Mouse (Mus musculus) mature B cell (primary cell): Measurements from ENCODE around the gene Srsf3.
"Not testable (repeated sequence)": the region's sequence is repeated elsewhere in the genome, so short reads cannot be mapped to it uniquely, and the experiment has no call there.

ENCODE experiments used
- in situ Hi-C: fragments of 300-500 bp; cut with MboI; formaldehyde crosslinking; loops from 2 replicates; pipeline ENCODE4 v1.14.3; 2019

The Srsf3 gene

DNA sequence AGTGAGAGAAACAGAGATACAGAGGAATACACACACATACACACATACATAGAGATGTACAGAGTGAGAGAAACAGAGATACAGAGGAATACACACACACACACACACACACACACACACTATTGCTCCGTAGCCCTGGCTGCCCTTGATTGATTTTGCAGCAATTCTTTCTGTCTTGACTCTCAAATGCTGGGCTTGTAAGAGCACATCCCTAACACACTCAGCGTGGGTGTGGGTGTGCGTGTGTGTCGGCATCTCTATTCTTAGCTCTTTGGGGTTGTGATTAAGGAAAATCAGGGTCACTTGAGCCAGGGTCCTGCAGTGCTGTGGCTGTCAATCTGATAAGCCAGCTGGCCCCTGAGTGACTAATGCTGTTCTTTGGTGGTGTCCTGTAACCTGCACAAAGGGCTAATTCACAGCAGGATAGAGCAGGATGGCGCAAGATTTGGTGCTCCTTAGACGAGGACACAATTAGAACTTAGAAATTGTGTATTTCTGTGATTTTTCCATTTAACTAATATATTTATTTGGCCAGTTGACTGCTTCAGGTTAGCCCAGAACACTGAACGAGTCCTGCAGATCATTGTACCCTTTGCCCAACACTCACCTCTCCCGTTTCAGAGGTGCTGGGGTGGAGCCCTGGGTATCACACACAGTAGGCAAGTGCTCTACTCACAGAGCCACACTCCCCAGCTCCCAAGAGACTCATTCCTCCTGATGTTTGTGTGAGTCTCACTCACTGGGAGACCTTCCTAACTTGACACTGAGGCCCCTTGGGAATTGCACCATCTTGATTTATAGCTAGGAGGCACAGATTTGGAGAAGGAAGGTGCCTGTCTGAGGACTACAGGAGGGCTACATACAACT is 30.9 kb downstream of the Srsf3 start:
- in situ Hi-C loops, result no loop called here

DNA sequence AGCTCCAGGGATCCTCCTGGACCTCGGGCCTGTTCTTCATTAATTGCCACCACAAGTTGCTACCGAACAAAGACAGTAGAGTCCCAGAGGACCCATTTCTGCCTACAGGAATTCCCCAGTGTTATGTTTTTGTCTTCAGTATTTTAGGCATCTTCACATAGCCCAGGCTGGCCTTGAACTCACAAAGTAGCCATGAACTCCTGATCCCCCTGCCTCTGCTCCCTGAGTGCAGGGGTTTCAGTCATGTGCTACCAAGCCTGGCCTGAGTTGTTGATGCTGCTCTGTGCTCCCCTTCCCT is 31.5 kb downstream of the Srsf3 start:
- in situ Hi-C loops, result no loop called here

- in situ Hi-C loops, result no loop called here
Observed at GRCm38 (mm10) chr17:29065245-29065940, 33.0 kb downstream of the Srsf3 start.

DNA sequence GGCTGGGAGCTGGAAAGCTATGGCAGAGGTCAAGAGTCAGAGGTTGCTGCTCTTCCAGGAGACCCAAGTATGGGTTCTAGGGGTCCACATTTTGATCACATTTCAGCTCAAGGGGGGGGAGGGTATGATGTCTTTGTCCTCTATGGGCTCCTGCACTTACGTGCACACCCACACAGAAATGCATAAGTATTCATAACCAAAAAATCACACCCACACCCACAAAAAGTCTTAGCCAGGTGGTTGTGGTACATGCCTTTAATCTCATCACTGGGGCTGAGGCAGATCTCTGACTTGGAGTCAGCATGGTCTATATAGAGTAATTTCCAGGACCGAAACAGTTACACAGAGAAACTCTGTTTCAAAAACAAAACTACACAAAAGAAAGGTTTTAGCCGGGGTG is 33.5 kb downstream of the Srsf3 start:
- in situ Hi-C loops, result no loop called here

DNA sequence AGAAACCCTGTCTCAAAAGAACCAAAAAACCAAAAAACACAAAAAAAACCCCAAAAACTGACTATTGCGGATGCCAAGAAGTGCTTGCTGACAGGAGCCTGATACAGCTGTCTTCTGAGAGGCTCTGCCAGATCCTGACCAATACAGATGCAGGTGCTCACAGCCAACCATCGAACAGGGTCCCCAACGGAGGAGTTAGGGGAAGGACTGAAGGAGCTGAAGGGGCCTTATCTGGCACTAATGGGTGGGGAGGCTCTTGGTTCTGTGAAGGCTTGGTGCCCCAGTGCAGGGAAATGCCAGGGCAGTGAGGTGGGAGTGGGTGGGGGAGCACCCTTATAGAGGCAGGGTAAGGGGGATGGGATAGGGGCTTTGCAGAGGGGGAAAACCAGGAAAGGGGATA is 35.0 kb downstream of the Srsf3 start:
- in situ Hi-C loops, result not testable (repeated sequence)

GRCm38 (mm10) chr17:29067847-29068246 is 35.4 kb downstream of the Srsf3 start:
- in situ Hi-C loops, result no loop called here

DNA sequence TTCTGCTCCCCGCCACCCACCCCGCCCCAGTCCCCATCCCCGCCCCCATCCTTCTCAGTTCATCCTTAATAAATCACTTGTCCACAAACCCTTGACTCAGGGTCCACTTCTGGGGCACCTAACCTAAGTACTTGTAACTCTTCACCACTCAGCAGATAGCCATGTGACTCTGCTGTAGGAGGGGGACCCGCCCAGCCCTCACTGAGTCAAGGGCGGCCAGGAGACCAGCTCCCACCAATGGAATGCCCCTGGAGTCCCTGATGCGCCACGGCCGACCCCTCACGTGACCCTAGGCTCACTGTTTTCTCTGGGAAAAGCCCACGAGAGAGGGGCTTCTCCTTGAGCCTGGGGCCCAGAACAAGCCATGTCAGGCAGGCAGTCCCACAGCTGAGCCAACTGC is 36.6 kb downstream of the Srsf3 start:
- in situ Hi-C loops, result no loop called here

- in situ Hi-C loops, result no loop called here
Observed at GRCm38 (mm10) chr17:29071820-29072219, 39.4 kb downstream of the Srsf3 start.

DNA sequence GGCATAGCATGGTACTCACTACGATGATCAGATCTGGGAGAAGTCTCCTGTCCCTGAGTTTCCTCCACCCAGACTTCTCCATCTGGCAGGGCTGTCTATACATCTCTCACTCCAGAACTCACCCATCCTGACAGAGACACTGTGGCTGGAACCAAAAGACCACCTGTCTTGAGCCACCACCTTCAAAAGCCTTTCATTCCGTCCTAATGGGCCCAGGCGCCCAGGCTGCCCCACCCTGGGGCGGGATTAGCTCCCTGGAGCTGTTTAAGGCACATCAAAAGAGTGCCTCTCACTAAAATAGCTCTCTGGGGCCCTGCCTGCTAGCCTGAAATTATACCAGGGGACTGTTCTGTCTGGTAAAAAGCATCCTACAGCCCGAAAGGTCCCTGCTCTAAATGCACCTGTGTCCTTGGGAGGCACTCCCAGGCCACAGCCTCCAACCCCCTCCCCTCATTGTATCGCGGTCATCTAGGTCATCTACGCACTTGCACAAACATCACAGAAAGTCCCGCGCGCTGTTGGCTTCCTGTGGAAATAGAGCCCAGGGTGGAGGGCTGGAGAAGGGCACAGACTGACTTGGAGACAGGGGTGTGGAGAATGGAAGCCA is 40.4 kb downstream of the Srsf3 start:
- in situ Hi-C loops, result no loop called here

GRCm38 (mm10) chr17:29073313-29073712 is 40.9 kb downstream of the Srsf3 start:
- in situ Hi-C loops, result no loop called here

DNA sequence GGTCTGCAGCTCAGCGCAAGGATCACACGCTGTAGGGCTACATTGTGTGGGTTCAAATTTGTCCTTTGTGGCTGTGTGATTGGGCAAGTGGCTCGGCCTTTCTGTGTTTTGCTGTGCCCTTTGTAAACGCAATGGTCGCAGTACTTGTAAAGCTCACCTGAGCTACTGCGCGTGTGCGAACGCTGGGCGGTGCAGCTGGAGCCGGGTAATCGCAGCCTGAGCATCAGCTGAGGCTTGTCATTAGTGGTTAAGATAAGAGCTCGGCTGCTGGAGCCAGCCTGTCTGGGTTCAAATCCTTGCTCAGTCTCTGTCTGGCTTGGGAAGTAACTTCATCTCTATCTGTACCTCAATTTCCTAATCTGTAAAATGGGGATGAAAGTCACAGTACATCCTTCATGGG is 41.7 kb downstream of the Srsf3 start:
- in situ Hi-C loops, result no loop called here

GRCm38 (mm10) chr17:29076235-29076634 is 43.8 kb downstream of the Srsf3 start:
- in situ Hi-C loops, result no loop called here

DNA sequence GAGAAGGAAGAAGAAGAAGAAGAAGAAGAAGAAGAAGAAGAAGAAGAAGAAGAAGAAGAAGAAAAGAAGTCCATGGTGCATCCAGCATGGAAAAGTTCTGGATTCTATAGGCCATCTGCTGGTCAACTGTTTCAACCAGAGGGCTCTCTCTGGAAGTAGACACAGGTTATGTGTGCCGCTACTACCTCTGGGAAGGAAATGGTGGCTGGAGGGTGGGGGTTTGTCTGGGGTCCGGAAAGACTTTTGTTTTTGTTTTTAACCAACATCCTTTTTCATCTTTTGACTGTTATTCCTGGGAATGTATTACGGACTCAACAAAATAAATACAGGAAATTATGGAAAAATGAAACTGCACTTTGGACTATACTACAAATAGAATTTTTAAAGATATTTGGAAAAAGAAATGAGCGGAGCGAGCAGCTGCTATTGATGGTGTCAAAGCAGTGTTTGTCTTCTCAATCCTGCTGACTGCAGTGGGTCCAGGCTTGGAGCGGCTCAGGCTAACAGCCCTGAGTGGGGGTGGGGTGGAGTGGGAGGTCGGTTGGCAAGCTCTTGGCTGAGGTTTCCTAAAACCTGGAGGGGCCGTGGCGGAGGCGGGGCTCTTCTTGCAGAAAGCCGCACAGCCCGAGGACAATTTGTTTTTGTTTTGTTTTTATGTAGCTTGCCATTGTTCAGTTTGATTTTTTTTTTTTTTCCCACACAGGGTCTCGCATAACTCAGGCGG is 45.5 kb downstream of the Srsf3 start:
- in situ Hi-C loops, result no loop called here

DNA sequence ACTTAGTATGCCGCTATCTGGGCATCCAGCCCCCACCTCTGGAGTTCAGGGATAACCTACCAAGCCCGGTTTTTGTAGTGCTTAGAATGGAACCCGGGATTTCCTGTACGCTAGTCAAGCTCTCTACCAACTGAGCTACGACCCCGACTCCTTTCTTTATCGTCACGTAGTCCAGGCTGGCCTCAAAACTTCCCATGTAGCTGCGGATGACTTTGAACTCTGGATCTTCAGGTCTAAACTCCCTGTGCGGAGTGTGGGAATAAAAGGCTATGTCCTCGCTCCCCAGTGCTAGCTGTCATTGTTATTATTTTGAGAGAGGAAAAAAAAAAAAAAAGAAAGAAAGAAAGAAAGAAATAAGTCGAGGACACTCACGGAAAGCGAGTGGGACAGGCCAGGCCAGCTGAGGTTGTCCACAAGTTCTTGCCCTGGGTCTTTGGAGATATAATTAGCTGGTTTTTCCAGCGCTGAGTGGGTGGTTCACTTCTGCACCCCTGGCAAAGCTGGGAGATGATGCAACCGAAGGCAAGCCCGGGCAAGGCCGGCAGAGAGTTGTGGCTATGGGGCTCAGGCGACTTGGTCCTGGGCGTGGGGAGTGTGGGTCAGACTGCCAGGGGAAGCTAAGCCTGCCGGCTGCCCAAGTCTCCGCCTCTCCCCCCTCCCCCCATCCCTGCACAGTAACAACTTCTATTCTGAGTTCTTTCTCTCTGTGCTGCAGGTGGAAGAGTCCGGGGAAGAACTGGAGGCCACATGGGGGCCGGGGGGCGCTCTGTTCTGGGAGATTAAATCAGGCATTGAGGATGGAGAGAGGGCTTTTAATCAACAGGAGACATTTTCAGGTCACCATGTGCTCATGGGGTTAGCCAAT is 46.3 kb downstream of the Srsf3 start:
- in situ Hi-C loops, result no loop called here

DNA sequence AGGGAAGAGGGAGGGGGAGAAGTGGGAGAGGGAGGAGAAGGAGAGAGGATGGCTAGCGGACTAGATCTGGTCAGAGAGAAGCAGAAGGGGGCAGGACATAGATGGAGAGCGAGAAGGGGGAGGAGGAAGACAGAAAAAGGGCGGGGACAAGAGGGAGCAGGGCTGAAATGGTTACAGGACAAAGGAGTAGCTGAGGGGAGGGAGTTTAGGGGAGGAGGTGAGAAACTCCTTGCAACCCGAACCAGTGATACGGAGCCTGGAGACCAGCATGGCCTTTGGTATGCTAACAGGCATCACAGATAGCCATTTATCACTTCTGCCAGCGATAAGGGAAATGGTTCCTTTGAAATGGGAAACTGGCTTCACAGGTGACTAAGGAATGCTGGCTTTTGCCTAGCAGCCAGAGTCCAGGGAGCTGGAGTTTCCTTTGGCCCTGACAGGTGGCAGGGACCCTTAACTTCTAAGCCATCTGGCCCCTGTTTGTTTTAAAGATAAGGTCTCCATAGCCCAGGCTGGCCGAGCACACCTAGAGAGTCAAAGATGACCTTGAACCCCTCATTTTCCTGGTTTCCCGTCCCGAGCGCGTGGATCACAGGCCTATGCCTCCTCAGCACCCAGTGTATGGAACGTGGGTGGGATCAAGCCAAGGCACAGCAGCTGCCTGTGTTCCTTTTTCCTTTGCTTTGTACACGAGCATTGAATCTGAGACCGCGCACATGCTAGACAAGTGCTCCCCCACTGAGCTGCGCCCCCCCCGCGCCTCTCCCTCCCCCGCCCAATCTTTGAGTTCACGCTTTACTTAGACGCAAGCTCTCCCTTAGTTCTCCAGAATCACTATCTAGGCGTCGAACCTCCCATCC is 48.6 kb downstream of the Srsf3 start:
- in situ Hi-C loops, result no loop called here

- in situ Hi-C loops, result no loop called here
Observed at GRCm38 (mm10) chr17:29081618-29082381, 49.4 kb downstream of the Srsf3 start.

DNA sequence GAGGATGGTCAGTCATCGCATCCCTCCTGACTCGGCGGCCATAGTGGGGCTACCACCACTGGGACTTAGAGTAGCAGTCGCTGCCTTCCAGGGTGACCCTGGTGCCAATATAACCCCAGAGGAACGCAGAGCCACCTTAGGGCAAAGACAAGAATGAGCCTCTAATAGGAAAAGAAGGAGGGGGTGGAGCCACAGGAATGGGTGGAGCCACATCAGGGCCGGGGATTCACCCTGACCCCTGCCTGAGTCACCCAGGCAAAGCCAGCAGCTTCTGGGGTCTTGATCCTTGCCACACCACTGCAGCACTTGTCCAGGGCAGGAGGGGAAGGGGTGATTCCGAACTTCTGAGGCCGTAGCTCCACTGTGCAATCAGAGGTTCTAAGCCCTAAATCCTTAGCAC is 51.2 kb downstream of the Srsf3 start:
- in situ Hi-C loops, result no loop called here

DNA sequence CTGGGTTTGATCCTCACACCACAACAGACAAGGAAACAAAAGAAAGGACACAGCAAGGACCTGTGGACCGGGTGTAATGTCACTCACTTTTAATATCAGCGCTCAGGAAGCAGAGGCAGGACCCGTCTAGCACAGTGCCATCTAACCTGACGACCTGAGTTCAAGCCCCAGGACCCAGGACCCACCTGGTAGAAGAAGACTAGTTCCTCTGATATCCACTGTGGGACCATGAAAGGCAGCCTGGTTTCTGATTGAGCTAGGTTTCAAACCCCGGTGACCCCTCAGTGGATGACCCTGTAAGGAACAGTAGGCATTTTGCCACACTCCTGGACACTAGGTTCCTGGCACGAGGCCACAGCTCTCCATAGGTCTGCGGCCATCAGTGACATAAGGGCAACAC is 52.2 kb downstream of the Srsf3 start:
- in situ Hi-C loops, result no loop called here

- in situ Hi-C loops, result no loop called here
Observed at GRCm38 (mm10) chr17:29085266-29085665, 52.8 kb downstream of the Srsf3 start.

DNA sequence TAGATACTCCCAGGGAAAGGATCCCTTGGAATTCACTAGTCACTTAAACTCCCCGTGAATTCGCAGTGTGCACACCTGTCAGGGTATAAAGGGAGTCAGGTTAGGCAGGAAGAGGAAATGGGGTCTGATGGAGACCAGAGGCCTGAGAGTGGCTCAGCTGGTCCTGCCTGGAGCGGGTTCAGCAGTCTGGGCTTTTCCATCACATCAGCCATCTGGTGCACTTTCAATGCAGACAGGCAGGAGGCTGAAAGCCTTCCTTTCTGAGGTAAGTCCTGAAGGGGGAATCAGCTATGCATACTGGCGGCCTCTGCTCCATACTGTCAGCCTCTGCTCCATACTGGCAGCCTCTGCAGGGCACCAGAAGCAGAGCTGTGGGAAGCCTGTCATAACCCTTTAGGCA is 54.5 kb downstream of the Srsf3 start:
- in situ Hi-C loops, result no loop called here
